Mouse (Mus musculus): ENCODE measurements around the gene Arid5b.

Gene Arid5b

DNA sequence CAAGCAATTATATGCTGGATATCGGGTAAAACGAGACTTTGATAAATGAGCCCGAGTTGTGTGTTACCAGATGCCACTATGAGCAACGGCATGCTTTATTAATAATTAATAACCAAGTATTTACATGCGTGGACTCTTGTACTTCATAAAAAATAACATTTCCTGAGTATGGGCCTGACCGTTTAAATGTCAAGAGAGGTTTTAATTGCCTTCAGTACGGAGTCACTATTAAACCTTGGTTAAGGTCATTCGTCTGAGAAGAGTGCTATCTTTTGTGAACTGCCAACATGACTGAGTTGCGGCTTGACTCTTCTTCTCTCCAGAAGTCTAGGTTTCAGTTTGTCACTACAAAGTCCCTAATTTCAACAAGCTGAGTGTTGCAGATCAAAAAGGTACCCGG is 8.8 kb downstream of the Arid5b start:
- DNase-seq (ENCODE audit: low spot score in 2 of 2), result no peak

DNA sequence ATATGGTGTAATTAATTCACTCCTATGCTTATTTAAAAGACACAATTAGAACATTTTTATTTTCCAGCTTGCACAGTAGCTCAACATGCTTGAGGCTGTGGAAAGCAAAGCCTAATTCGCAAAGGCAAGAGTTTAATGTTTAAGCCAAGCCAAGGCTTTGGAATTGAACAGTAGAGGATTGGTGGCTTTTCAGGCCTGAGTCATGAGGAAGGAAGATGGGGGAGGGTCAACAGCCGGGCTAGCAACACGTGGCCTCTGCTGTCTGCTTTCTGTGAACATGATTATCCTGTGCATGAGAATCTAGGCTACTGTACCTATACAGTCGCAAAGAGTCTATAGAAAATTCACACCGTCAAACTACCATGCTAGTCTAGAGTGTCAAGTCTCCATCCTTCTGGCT is 9.9 kb downstream of the Arid5b start:
- DNase-seq (ENCODE audit: low spot score in 2 of 2), result no peak

DNA sequence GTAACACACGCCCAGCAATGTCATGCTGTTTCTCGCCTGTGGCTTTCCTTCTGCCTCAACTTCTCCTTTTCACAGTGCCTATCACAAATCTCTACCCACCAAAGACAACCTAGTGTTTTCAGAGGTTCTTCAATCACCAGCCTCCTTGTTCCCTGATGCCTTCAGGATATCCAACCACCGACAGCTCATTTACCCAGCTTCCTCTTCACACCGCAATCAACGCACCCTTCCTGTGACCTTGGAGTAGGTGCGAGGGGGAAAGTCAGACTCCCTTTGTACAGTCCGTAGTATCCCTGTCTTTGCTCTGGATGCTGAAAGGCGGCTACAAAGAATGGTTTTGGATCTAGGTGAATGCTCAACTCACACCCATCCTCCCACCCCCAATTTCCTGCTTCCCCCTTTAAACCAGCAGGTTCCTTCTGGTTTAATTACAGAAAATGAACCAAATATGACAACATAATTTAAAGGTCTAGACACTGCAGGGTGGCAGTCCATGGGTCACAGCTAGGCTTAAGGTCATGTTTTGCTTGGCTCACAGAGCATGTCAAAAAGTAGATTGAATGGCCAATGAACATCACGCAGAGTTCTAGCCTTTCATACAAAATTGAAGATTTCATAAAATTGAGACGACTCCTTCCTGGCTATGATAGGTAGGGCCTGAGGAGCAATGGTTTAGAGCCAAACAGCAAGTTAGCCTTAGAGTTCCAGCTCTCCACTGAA is 14.4 kb downstream of the Arid5b start:
- no peak for DNase-seq (ENCODE audit: low spot score in 2 of 2)

DNA sequence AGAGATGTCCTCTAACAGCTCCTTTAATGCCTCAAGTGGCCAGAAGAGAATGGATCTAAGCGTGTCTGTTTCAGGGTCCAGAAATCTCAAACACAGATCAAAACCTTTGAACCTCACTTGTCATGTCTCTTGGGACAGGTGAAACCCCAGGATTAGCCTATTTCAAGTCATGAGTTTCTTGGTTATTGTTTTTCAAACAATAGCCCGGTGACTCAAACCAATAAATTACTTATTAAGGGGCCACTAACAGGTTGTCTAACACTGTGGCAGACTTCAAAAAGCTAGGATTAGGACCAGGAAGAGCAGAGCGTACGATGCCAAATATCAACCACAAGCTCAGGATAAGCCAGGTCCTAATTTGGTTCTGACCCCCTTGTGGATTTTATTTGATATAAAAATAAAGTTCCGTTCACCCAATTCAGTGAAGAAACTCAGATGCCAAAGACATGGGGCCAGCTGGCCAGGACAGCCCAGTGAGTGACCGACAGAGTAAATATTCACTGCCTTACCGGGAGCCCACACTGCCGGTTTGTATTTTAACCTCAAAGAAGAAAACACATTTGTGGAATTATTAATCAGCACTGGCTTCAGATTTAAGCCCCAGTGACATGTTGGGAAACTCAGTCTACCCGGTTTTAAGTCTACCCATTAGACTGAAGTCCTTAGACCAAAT is 15.1 kb downstream of the Arid5b start:
- DNase-seq (ENCODE audit: low spot score in 2 of 2), result no peak

DNA sequence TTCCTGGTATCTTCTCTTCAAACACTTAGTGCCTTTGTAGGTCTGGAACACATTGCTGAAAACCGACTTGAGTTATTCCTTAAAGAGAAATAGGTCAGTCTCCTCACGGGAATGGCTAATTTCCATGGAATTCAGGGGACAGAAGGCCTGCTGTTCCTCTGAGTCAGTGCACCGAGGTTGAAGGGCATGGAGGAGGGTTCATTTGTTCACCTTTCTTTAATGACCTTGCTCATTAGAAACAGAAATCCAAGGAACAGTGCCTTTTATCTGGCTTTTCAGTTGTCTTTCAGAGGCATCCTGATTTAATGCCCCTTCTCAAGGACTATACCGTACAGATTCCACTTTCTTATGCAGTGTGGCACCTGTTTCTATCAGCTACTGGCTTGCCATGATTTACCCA is 18.9 kb downstream of the Arid5b start:
- DNase-seq (ENCODE audit: low spot score in 2 of 2), result no peak

DNA sequence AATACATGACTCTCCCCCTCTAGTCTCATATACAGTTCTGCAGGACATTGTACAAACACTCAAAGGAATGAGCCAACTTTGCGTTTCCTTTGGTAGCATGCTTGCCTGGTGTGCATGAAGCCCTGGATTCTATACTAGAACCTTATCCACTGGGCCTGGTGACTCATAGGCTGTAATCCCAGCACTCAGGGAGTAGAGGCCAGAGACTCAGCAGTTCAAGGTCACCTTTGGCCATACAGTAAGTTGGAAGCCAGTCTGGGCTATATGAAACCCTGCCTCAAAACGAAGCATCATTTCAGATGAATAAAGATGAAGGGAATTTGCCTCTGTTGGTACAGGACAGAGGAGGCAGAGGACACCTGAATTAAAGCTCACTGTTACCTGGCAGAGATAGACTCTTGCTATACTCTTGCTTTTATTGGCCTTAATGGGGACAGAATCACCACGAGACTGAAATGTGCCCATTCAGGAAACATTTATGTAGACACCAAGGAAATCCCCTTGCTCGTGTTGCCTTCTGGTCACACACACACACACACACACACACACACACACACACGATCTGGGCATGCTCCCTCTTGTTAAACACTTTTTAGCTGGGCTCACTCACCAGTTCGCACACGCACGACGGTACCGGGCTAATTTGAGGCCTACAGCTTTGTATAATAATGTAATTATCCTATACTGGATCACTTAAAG is 21.0 kb downstream of the Arid5b start:
- no peak for DNase-seq (ENCODE audit: low spot score in 2 of 2)

DNA sequence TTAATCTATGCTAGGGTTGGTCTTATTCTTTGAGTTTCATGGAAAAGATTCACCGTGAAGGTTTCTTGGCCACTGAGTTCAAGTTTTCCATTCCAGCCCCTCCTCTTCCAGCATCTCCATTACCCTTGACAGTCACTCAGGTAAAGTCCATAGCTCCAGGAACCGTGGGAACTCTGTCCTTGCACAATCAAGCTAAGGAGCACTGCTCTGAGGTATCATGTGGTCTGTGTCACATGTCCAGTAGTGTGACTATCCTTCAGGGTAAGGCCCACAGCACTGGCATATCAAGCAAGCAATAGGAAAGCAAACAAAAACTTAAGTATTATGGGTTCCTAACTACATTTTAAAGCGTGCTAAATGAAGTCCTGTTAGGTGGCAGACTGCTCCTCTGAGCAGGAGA is 22.4 kb downstream of the Arid5b start:
- DNase-seq (ENCODE audit: low spot score in 2 of 2), result no peak

DNA sequence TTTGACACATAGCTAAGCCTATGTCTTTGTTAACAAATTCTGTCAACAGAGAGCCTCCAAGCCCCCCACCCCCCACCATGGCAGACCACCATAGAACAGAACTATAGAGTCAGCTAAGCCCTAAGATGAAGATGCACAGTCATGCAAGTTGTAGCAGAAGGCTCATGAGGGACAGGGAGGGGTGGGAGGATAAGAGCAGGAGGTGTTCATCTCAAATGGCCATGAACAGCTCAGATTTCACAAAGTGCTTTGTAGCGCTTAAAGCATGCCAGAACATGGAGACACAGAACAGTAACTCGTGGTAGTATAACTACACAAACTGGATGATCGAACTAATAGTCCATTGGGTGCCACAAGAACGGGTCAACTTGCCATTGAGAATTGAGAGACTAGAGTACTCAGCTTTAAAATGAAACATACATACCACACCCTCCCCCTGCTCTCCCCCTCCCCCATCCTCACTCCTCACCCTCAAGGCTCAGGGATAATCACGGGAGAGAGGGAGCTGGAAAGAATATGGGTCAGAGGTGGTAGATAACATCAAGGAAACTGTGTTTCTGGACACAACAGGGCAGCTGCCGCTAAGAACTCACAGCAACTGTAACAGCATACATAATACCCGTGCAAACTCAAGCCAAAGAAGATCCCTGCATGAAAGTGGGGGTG is 25.0 kb downstream of the Arid5b start:
- DNase-seq (ENCODE audit: low spot score in 2 of 2), result no peak

DNA sequence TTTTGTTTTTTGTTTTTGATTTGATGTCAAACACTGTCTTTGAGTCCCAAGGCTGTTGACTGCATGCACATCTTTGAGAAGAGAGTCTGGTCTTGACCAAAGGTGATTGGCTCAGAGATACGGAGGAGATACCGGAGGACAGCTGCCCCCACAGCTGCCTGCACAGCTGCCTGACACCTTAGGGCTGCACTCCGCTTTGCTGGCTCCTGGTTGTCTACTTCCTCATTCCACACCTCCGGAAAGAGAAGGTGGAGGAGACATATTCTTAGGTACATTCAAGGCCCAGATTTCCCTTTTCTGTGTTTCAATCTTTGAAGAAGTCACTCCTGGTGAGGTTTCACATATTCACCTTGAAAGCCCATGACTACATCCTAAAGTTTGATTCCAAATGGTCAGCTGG is 25.9 kb downstream of the Arid5b start:
- DNase-seq (ENCODE audit: low spot score in 2 of 2), result no peak

DNA sequence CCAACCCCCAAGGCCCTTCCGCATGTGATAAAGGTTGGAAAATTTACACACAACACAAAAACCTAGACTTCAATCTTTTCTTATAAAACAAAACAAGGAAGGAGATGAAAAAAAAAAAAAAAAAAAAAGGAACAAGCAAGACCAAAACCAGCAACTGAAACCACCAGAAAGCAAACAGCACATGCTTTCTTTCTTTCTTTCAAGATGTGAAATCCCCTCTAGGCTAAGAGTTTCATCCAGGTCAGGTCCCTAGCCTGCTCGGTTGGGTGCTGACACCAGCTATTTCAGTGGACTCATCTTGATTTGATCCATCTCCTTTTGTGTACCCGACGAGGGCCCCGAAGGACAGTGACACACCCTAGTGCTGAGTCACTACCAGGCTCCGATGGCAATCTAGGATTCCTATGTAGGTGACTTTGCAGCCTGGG is 29.2 kb downstream of the Arid5b start:
- no peak for DNase-seq (ENCODE audit: low spot score in 2 of 2)

DNA sequence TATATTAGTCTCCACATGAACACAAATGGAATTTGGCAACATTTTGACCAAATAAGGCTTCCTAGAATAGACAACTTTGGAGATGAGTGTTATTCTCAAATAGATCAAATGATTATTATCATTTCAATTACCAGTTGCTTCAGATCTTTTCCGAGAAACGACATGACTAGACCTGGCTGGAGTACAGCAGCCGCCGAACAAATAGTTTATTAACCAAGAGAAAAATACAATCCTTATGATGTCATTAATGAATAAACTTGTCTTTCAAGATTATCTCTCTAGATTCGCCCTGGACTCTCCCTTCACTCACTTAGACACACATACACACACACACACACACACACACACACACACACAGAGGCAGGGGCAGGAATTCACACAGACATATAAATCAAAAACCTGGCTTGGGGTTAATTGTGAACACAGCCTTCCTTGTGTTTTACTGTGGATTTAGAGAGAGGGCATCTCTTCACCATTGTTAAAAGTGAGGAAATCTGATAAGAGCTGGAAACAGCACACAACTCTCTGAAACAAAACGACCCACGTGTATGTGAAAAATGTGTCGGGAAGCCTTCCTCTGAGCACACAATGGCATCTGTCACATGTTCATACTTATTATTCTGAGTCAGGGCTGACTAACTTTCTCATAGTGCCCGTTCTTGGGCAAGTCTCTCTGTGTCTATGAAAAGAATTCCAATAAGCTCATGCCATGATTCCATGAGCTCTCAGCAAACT is 30.1 kb downstream of the Arid5b start:
- DNase-seq (ENCODE audit: low spot score in 2 of 2), result no peak

DNA sequence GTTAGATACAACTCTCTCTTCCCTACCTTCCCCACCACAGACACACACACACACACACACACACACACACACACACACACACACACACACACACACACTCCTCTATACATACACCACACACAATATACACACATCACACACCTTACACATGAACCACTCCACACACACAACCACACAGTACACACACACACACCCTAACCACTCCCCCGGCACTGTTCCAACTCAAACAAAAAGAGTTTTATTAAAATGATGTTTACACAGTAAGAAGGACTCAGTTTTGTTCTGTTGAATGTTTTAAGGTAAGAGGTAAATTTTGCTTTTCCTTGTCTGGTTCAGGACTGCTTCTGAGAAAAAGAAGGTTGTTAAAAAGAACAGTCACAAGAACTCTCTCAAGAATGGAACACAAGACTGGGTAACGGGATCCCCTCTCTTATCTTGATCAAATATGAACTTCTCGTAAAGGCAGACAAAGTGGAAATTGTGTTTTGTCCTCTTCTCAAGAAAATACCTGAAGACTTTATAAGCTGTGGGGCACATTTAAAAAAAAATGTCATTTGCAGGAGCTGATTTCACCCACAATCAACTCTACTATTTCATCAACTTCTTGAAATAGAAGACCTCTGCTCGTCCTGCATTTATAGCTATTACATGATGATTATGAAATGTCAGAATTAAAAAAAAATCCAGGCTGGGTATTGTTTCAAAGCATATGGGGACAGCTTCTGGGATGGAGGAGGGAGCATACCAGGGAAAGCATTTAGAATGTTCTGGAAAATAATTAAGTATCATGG is 30.9 kb downstream of the Arid5b start:
- DNase-seq (ENCODE audit: low spot score in 2 of 2), result no peak

DNA sequence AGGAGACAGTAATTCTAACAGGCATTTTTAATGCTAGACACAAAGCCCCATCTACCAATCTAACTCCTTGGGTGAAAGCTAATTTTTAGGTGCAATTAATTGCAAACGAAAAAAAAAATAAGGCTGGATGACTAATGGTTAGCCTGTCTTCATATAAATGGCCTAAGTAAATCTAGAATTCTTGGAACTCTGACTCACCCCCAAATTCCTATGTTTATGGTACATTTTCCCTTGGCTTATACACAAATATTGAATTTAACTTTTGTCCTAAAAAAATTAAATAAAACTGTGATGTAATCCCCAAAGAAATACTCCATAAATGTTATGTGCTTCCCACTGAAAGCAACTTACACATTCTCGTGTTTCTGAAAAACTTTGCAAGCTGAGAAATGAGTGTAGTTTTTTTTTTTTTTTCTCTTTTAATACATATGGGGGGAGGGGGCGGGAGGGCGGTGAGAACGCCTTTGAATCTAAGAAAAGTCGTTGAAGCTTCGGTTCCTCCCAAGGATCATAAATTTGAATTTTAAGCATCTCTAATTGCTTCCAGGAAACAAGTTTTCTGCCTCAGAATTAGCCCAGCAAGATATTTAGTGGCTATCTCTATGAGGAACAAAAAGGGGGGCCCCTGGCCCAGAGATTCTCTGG is 31.8 kb downstream of the Arid5b start:
- DNase-seq (ENCODE audit: low spot score in 2 of 2), result no peak

DNA sequence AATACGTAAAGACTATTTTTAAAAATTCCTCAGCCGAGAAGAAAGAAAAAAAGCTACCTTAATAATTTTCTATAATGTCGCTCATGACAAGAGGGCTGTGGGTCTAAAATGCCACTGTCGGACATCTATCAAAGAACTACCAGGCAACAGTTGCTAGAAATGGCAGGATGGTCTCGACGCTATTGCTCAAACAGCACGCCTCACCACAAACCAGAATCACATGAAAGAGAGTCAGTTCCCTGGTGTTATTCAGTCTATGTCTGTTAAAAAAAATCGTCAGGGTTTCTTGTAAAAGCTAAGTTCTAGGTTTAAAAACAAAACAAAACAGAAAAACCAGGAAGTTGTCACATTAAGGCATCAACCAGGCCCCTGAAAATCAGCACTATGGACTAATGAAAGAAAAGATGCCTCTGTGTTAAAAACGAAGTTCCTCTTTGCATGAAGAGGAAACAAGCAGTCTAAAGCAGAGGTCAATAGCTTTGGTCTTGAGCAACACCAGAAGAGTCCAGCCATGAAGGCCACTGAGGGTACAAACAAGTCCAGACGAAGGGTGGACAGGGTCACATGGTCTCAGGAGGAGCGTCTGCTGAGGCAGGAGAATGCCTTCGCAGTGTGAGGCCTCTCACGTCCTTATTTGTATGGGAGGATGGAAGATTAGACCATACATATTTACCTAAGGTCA is 37.6 kb downstream of the Arid5b start:
- DNase-seq (ENCODE audit: low spot score in 2 of 2), result no peak

DNA sequence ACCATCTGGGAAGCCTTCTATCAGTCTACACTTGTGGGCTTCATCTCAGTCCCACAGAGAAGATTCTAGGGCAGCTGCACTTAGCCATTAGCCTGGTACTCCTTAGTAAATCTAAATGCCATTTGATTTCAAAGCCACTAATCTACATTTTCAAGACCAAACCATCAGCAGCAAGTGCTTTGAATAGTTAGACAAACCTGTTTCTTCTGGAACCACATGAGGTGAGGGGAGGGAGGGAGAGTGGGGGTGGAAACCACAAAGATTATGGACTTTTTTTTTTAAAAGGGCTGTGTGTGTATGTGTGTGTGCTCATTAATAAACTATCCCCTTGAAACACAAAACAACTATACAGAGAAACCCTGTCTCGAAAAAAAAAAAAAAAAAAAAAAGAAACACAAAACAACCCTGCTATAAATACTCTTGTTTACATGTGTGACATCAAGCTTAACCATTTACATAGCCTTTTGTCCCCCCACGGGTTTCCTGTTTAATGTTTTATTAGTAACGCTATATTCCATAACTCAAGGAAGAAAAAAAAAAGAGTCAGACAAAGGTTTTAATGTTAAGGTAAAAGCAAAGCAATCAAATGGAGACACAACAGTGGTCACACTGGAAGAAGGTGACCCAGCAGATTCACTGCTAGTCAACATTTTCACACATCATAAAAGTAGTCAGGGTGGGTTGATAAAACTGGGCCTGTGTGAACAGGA is 38.3 kb downstream of the Arid5b start:
- DNase-seq (ENCODE audit: low spot score in 2 of 2), result no peak

DNA sequence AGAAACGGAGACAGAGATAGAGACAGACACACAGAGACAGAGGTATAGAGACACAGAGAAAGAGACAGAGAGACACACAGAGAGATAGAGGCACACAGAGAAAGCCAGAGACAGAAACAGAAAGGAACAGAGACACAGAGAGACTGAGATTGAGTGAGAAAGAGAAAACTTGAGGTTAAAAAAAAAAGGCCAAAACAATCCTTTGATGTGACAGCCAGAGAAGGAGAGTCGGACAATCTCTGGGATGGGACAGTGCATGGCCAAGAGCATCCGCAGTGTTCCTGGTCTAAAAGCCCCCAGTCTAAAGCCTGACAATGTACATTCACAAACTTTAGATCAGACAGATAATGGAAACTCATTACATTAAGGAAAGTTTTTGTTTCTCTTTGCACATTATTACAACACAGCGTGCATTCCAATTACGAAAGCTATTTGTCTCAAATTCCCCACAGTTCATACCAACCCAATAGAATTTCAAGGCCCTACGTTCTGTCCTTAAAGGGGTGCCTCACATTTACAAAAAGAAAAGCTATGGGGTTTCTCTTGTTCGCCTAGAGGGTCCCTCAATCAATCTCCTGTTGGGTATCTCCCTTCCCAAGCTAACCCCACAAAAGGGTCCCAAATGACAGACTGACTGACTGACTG is 39.0 kb downstream of the Arid5b start:
- DNase-seq (ENCODE audit: low spot score in 2 of 2), result no peak

DNA sequence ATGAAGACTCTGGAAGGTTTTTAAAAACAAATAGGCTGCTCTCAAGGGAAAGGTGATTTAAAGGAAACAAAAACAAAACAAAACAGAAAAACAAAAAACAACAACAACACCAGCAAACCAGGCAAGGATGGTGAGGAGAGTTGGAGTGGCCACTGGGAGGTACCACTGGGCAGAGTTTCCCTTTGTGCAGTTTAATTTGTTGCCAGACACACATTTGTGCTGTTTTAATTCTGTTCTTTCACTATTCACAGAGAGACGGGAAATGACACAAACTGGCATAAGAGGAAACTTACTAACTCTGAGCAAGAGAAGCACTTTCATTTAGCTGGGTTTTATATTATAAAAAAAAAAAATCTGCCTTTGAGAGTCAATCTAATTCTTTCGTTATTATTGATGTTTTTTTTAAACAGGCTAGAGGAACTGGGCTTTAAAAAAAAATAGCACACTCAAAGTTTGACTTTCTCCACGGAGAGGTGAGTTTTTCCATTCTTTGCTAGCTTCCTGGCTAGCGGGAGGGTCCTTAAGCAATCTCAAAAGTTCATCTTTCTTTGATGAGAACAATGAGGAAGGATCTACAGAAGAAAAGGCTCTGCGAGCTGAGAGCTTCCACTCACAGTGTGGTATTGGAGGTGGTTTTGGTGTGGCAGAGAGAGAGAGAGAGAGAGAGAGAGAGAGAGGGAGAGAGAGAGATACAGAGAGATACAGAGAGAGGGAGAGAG is 39.7 kb downstream of the Arid5b start:
- peak in 1 of 2 experiments; percentile 6 for DNase-seq (ENCODE audit: low spot score in 2 of 2)

DNA sequence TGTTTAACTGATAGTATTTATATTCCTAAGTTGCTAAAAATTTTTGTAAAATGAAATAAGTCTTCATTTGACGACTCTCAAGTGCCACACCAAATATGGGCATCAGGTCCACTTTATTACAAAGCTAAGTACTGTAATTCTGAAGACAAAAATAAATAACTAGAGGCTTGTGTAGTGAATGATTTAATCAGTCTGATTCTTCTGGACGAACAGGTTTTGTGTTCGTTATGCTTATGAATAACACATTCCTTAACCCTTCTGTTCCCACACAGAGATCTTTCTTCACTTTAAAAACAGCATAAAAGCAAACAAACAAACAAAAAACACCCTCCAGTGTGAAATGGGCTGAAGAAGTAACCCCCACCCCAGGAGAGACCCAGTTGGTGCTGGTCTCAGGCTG is 40.4 kb downstream of the Arid5b start:
- DNase-seq (ENCODE audit: low spot score in 2 of 2), result no peak

Data from thymus, postnatal 10 days (tissue).